Mouse (Mus musculus) spleen, adult 12 weeks (tissue): ENCODE measurements around the gene Ryr1.

Source experiments
- DNase-seq: peaks from one replicate; pipeline ENCODE4 v3.0.0; 2022; ENCODE audit warnings: low spot score

Ryr1 gene

DNA sequence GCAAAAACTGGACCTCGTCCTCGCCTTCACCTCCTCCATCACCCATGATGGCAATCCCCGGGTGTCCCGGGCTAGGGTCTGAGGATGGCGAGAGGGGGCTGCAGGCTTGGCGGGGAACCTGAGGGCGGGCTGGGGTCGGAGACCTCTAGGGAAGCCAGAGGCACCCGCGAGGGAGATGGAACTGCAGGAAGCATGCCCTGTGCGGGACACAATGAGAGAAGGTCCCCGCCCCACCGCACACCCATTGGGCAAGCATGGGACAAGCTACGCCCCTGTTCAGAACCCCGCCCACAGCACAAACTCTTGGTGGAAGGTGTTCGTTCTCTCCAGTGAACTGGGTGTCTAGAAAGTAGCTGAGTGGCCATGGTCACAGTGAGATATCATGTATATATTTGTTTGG is at the start of gene Ryr1:
Ryr1 (minus strand) TSS at position 210 of the 400 bp plus-strand sequence.
- DNase-seq, result no peak

- no peak for DNase-seq
These were observed 47.5 kb upstream of the Ryr1 start for GRCm38 (mm10) chr7:29172390-29173016.

GRCm38 (mm10) chr7:29171562-29172097 is 46.7 kb upstream of the Ryr1 start:
- DNase-seq, result no peak

- no peak for DNase-seq
These were observed 46.0 kb upstream of the Ryr1 start for GRCm38 (mm10) chr7:29170755-29171561.

- peak; percentile 38 for DNase-seq
These were observed 45.2 kb upstream of the Ryr1 start, which contains the start of the genes Ggn and Spred3 for GRCm38 (mm10) chr7:29170066-29170754. Gene Ggn, plus strand, starts transcription at chr7:29170210. Gene Spred3, minus strand, starts transcription at chr7:29170411.

- no peak for DNase-seq
These were observed 44.5 kb upstream of the Ryr1 start for GRCm38 (mm10) chr7:29169231-29170065.

DNA sequence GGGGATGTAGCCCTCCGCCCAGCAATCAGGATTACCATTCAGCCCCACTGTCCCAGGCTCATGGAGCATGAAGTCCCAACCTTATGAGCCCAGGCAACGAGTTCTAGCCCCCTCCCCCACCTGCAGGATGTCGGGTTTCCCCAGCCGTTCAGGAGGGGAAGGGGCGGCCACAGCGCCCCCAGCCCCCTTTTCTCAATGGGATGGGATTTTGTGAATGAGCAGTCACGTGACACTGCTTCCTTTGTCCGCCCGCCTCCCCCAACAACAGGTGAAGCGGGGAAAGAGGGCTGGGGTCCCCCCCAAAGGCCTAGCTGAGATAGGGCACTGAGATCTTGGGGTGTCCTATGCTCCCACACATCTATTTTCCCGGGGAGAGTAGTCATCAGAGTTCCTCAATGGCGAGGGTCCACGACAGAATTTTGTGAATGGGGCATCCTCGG is 43.8 kb upstream of the Ryr1 start:
- no peak for DNase-seq

- no peak for DNase-seq
These were observed 43.2 kb upstream of the Ryr1 start for GRCm38 (mm10) chr7:29168121-29168695.

DNA sequence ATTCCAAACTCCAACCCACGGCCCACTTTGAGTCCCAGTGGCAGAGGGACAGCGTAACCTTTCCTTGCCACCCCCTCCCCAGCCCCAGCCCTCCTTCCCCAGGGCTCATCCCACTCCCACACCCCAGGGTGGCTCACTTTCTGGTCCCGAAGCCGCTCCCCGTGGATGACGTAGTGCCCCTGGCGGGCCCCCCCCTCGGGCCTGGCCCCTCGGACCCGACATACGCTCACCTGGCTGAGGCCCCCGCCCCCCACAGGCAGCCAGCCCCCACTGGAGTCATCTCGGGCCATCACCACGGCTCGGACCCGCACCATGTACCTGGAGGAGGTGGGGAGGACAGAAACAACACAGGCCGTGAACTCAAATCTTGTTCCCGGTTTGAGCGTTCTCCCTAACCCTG is 42.7 kb upstream of the Ryr1 start:
- DNase-seq, result no peak

DNA sequence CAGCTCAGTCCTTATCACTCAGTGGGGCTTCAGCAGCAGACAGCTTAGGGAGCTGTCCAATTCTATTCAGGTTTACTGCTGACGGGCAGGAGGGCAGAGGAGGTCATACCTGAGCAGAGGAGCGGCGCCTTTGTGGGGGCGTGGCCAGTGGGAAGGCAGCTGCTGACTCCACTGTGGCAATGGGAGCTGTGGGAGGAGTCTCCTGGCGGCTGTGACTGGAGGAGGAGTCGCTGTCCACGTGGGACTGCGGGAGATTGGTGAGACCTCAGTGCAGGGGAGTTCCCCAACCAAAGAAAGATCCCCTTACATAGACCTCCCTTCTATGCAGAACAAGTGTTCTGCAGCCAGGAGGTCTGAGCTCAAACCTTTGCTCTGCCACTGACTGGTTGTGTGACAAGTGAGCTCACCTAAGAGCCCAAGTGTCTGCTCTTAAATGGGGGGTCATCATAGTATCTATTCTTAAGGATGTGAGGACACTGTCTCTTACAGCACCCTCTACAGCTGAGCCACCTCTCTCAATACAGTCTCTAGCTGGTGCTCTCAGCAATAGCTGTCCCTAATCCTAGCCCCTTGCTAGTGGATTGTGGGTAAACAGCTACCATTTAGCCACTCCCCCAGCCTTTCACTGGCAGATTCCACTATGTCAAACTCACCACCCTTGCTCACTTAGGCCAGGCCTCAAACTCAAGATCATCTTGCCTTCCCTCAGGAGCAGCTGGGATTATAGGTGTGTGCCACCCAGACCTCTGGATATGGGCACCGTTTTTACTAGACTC is 38.0 kb upstream of the Ryr1 start:
- no peak for DNase-seq

DNA sequence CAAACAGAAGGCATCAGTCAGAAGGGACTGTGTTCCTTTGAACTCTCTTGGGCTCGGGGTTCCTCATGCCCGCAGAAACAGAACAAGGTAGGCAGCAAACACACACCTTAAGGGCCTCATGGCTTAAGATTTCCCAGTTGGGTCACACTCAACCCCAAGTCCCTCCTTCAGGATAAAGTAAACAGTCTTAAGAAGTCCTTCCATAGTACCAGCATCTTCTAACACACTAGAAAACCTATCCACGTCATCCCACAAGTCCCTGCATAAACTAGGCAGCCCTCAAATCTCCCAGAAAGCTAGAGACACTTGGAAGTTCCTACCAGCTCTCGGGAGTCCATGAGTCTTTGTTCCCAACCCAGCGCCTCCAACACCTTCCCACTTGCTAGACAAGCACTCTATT is 37.3 kb upstream of the Ryr1 start:
- DNase-seq, result no peak

DNA sequence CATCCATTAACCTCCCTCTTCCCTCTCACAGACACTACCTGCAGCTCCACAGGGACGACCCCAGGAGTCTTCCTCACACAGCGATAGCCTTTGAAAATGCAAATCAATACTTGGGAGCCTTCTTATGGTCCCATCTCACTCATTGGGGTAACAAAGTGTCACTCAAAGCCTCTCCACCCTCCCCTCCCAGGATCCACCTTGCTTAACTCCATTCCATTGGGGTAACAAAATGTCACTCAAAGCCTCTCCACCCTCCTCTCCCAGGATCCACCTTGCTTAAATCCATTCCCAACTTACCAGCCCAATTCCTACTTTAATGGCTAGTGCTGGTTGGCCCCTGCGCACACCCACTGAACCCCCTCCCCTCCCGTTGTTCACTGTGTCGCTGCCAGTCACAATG is 33.3 kb upstream of the Ryr1 start:
- no peak for DNase-seq

GRCm38 (mm10) chr7:29155838-29156782 is 31.1 kb upstream of the Ryr1 start, which contains the start of gene Fam98c:
Gene Fam98c, minus strand, starts transcription at chr7:29156234.
- peak; percentile 53 for DNase-seq

DNA sequence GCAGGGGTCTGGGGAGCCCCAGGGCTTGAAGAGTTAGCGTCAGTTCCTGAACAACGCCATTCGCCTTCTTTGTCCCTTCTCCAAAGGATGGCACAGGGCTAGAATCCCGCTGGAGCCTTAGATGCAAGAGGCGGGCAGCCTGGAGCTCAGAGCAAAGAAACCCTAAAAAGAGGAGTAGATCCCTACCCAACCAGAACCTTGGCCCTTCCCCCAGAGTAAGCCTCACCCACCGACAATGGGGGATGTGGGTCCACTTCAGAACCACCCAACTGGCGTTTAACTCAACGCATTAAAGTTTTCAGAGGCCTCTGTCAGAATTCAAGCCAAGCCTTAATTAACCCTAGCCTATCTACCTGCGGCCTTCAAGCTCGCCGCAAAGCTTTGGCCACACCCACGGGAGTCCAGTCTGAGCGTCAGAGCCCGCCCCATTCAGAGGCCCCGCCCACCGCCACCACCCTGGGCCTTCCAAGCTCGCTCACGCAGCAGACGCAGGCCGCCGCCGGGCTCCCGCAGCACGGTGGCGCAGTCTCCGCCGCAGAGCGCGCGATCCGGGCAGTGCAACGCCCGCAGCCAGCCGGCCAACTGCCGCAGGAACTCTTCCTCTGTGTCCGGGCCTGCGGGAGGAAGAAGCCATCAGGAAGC is 30.3 kb upstream of the Ryr1 start:
- peak; percentile 71 for DNase-seq

DNA sequence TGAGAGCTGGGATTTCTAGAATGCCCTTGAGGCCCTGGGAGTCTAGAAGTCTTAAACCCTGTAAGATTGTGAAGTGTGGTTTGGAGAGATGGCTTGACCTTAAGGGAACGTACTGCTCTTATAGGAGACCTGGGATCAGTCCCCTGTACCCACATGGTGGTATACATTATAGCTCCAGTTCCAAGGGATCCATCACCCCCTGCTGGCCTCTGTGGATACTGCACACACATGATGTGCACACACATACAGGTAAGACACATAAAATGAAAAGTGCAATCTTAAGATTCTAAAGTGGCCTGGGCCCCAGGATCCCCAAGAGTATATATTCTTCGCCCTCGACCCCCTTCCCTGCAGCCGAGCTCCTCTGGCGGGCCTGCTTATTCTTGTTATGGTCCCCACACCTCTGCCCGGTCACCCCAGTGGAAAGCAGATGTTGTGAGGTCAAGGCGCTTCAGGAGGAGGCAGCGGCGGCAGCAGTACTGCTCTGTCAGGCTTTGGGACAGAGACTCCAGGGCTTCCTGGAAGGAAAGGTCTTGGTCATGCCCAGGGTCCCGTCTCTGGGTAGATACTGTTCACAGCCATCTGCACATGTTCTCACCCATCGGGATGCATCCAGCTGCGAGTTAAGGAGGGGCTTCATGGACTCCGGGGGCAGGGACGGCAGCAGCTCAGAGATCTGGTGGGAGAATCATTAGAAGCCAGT is 29.2 kb upstream of the Ryr1 start:
- no peak for DNase-seq

DNA sequence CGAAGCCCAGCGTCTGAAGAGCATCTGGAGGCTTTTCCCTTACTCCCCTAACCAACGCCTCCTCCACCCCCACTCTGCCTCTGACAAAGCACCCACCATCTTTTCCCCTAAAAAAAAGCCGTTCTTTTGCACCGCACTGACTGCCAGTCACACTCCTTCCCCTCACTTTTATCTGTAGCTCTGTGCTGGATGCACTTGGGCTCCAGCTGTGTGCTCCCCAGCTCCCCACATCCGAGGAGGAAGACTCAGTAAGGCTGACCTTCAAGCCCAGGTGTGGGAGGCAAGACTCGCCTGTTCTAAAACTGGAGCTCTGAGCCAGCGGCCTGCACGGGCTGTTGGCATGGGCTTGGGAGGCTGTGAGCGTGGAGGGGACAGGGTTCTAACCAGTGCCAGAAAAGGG is 26.5 kb upstream of the Ryr1 start:
- DNase-seq, result no peak

GRCm38 (mm10) chr7:29148771-29149170 is 23.8 kb upstream of the Ryr1 start:
- DNase-seq, result no peak
